Comparison of ENCODE assay signal across 17 mouse cellular contexts in the genomic region with DNA sequence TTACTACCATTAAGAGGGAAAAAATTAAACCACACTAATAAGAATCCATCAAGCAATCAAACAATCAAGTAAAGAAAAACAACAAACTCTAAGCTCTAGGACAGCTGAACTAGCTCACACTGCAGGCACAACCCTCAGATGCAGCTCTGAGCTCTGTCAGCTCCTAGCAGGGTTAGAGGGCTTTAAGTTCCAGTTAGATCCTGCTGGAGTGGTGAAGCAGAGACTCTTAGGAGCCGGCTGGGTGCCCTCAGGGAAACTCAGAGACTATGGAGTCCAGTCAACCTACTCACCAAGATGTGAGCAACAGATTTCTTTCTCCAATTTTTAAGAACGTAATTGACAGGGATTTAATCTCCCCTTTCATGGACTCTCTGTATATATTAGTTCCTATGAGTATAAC.
"Had no signal": no experiment of that assay in that cellular context is flagged by ENCODE, and none has a peak within 500 bp of the region (broad histone marks: within the 10 kb centered on the region; RNA-seq: fewer than 3 reads in every experiment).

No protein-coding gene starts in this region.

- H3K9ac ChIP-seq: lung, embryonic 15.5 days; midbrain, embryonic 13.5 days; midbrain, embryonic 15.5 days; neural tube, embryonic 12.5 days; stomach, embryonic 15.5 days had no signal

- DNase-seq: lung, adult 2 months; lung, postnatal 14 days; lung, postnatal 36 days; right cerebral cortex, postnatal 14 days; thymus, adult 2 months; thymus, postnatal 25 days; thymus, postnatal 4 days had no signal

- H3K4me2 ChIP-seq: lung, embryonic 15.5 days; midbrain, embryonic 11.5 days; midbrain, embryonic 13.5 days; midbrain, embryonic 15.5 days; neural tube, embryonic 12.5 days; stomach, embryonic 15.5 days had no signal

- H3K27ac ChIP-seq: lung, embryonic 15.5 days; macrophage; midbrain, embryonic 13.5 days; midbrain, embryonic 15.5 days; neural tube, embryonic 12.5 days; stomach, embryonic 15.5 days; stomach, postnatal 0 days had no signal

- H3K36me3 ChIP-seq: lung, embryonic 15.5 days; midbrain, embryonic 13.5 days; midbrain, embryonic 15.5 days; neural tube, embryonic 12.5 days; stomach, embryonic 15.5 days had no signal

- H3K4me3 ChIP-seq: lung, embryonic 15.5 days; megakaryocyte, embryonic 14.5 days; midbrain, embryonic 13.5 days; midbrain, embryonic 15.5 days; neural tube, embryonic 12.5 days; stomach, embryonic 15.5 days had no signal

- H3K4me1 ChIP-seq: lung, embryonic 15.5 days; megakaryocyte, embryonic 14.5 days; midbrain, embryonic 13.5 days; midbrain, embryonic 15.5 days; neural tube, embryonic 12.5 days; stomach, embryonic 15.5 days had no signal

- H3K27me3 ChIP-seq: lung, embryonic 15.5 days; megakaryocyte, embryonic 14.5 days; midbrain, embryonic 13.5 days; midbrain, embryonic 15.5 days; neural tube, embryonic 12.5 days; stomach, embryonic 15.5 days had no signal

- H3K9me3 ChIP-seq: lung, embryonic 15.5 days; megakaryocyte, embryonic 14.5 days; midbrain, embryonic 13.5 days; midbrain, embryonic 15.5 days; neural tube, embryonic 12.5 days; stomach, embryonic 15.5 days had no signal

- ATAC-seq: lung, postnatal 0 days; midbrain, embryonic 13.5 days; midbrain, embryonic 15.5 days had no signal
